Mouse (Mus musculus): ENCODE data around the gene Zbtb48. TPM values are rescaled to one million over a fixed set of nuclear protein-coding genes. Genes with fewer than 3 reads are reported as not detected.

The Zbtb48 gene
- polyA plus RNA-seq, 1 experiment from 2014 or later: 19.6 TPM

DNA sequence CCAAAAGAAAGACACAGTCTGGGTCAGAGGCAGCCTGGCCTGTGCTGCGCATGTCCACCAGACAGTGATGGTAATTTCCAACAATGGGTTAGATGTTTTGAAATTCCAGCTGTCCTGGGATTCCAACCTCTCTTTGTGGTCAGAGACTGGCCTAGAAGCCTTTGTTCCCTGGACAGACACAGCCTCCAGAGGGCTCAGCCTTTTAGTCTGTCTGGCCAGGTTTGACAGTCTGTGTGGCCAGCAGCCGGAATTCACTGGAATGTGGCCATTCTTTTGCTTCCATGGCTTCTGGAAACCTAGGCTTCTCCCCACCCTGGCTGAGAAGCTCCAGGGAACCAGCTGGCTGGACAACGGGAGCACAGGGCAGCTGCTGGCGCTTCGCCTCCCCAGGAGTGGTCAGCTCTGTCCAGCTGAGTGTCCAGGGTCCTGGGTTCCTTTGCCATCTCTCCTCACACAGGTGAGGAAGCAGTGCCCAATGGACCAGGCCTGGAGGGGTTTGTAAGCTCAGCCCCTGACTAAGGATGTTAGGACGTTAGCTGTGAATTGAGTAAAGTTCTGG, 40.8 kb upstream of the Zbtb48 start:
- H3K9me3 ChIP-seq (ENCODE audit: control insufficient read depth, low read length): no peaks in the 10 kb centered on the region
- H3K27me3 ChIP-seq (ENCODE audit: control insufficient read depth, insufficient read depth, low read length): no peaks in the 10 kb centered on the region
- H3K36me3 ChIP-seq (ENCODE audit: control insufficient read depth, insufficient read depth, low read length): no peaks in the 10 kb centered on the region
- no peak overlapping the region for H3K9ac ChIP-seq (ENCODE audit: low read depth, low read length)
- no peak for DNase-seq (ENCODE audit: low spot score)
- no peak overlapping the region for H3K4me3 ChIP-seq (ENCODE audit: low read depth, low read length)
- 73% methylated on average over 6 of the region's 6 CpGs for WGBS
- ATAC-seq (ENCODE audit: low FRiP score): no peak
- no peaks in the 10 kb centered on the region for H3K4me1 ChIP-seq (replicated peaks; ENCODE audit: control insufficient read depth, insufficient read depth, low read length)
- no peak overlapping the region for H3K4me2 ChIP-seq (replicated peaks; ENCODE audit: low read depth, low read length)
- no peak overlapping the region for H3K27ac ChIP-seq (ENCODE audit: low read depth, low read length)

DNA sequence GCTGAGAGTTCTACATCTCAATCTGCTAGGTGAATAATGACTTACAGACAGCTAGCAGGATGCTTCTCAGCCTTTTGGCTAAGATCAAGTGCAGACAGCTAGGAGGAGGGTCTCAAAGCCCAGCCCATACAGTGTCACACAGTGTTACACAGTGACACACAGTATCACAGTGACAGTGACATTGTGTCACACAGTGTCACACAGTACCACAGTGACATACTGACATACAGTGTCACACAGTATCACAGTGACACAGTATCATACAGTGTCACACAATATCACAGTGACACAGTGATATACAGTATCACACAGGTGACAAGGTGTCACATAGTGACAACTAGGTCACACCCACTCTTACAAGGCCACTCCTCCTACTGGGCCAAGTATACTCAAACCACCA, 39.8 kb upstream of the Zbtb48 start:
- no peaks in the 10 kb centered on the region for H3K4me1 ChIP-seq (replicated peaks; ENCODE audit: control insufficient read depth, insufficient read depth, low read length)
- H3K27me3 ChIP-seq (ENCODE audit: control insufficient read depth, insufficient read depth, low read length): no peaks in the 10 kb centered on the region
- H3K4me3 ChIP-seq (ENCODE audit: low read depth, low read length): no peak overlapping the region
- H3K27ac ChIP-seq (ENCODE audit: low read depth, low read length): no peak overlapping the region
- no peak for ATAC-seq (ENCODE audit: low FRiP score)
- no peak overlapping the region for H3K4me2 ChIP-seq (replicated peaks; ENCODE audit: low read depth, low read length)
- H3K9me3 ChIP-seq (ENCODE audit: control insufficient read depth, low read length): no peaks in the 10 kb centered on the region
- no peak overlapping the region for H3K9ac ChIP-seq (ENCODE audit: low read depth, low read length)
- no peaks in the 10 kb centered on the region for H3K36me3 ChIP-seq (ENCODE audit: control insufficient read depth, insufficient read depth, low read length)
- no peak for DNase-seq (ENCODE audit: low spot score)

DNA sequence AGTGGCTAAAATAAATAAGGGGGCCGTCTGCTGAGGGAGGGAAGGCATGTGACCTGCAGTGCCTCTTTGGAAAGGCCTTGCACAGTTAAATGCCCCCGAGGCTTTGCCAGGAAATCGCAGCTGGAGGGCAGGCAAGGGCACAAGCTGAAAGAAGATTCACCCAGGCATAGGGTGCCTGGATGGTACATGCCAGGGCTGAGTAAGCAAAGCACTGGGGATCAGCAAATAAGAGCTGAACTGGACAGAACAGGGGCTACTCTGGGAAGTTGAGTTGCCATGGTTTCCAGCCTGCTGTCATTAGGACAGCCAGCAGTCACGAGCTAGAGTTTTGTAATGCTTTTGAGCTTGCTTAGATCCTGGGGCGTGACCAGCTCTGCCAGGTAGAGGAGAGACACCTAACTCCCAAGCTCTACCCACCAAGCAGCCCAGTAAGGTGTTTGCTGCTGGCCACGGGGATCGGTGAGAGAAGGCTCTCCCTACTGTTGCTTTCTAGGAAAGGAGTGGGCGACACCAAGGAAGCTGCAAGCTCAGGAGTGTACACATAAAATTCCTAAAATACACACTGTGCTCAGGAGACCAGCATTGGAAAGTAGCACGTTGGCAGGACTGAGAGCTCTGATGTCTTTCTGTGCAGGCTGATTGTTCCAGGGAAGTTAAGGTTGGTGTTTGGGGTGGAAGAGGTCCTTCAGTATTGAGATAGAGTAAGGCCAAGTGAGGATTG, 35.1 kb upstream of the Zbtb48 start:
- H3K27me3 ChIP-seq (ENCODE audit: control insufficient read depth, insufficient read depth, low read length): no peaks in the 10 kb centered on the region
- 77% methylated on average over 9 of the region's 9 CpGs for WGBS

DNA sequence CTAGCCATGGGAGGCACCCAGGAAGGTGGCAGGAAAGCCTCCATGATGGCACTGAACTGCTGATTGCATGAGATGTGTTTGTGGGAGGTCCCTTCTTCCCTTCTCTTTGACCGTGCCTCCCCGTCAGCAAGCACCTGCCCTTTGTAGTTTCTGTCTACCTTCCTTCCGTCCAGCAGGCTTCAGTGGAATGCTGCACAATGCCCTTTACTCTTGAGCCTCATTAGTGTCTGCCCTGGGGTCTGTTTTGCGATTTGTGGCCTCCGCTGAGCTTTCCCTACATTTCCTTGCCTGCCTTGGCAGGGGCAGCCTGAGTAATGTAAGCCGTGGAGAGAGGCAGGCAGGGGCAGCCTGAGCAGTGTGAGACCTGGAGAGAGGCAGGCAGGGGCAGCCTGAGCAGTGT, 17.1 kb upstream of the Zbtb48 start:
- 87% methylated on average over 6 of the region's 6 CpGs for WGBS

More for the DNA sequence above, 35.1 kb upstream of the Zbtb48 start:
- DNase-seq (ENCODE audit: low spot score) (no peak), ATAC-seq (ENCODE audit: low FRiP score) (no peak)
- Histone ChIP-seq H3K9ac (ENCODE audit: low read depth, low read length) (no peak overlapping the region), H3K4me3 (ENCODE audit: low read depth, low read length) (no peak overlapping the region), H3K4me2 (replicated peaks; ENCODE audit: low read depth, low read length) (no peak overlapping the region), H3K27ac (ENCODE audit: low read depth, low read length) (no peak overlapping the region), H3K36me3 (ENCODE audit: control insufficient read depth, insufficient read depth, low read length) (peaks cover 8% of the 10 kb centered on the region; the same call in 1 of the 2 replicates), H3K4me1 (replicated peaks; ENCODE audit: control insufficient read depth, insufficient read depth, low read length) (no peaks in the 10 kb centered on the region), H3K9me3 (ENCODE audit: control insufficient read depth, low read length) (no peaks in the 10 kb centered on the region)

DNA sequence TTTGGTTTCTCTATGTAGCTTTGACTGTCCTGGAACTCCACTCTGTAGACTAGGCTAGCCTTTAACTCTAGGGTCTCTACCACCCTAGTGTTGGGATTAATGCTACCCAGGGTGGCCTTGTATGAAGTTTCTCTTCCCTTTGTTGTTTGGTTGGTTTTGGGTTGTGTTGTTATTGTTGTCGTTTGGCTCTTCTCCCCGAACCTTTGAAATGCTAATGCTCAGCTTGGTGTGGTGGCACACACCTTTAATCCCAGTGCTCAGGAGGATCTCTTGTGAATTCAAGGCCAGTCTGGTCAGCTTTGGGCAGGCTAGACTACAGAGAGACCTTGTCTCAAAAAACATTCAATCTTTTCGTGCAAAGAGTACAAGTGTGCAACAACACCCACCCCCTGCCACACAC, 15.7 kb upstream of the Zbtb48 start:
- no peaks in the 10 kb centered on the region for H3K9me3 ChIP-seq (ENCODE audit: control insufficient read depth, low read length)
- peaks cover 11% of the 10 kb centered on the region for H3K36me3 ChIP-seq (ENCODE audit: control insufficient read depth, insufficient read depth, low read length)
- no peak overlapping the region for H3K4me3 ChIP-seq (ENCODE audit: low read depth, low read length)
- no peak overlapping the region for H3K9ac ChIP-seq (ENCODE audit: low read depth, low read length)
- WGBS: 86% methylated on average over 3 of the region's 3 CpGs
- 0 out of 2 replicates have a peak, but pooled peaks cover 2% of the 10 kb centered on the region for H3K4me1 ChIP-seq (replicated peaks; ENCODE audit: control insufficient read depth, insufficient read depth, low read length)
- no peak overlapping the region for H3K27ac ChIP-seq (ENCODE audit: low read depth, low read length)
- H3K27me3 ChIP-seq (ENCODE audit: control insufficient read depth, insufficient read depth, low read length): no peaks in the 10 kb centered on the region
- ATAC-seq (ENCODE audit: low FRiP score) (no peak), DNase-seq (ENCODE audit: low spot score) (no peak)
- no peak overlapping the region for H3K4me2 ChIP-seq (replicated peaks; ENCODE audit: low read depth, low read length)

More for the DNA sequence above, 17.1 kb upstream of the Zbtb48 start:
- ATAC-seq (ENCODE audit: low FRiP score) (no peak), DNase-seq (ENCODE audit: low spot score) (no peak)
- no peak overlapping the region for H3K4me2 ChIP-seq (replicated peaks; ENCODE audit: low read depth, low read length)
- no peak overlapping the region for H3K9ac ChIP-seq (ENCODE audit: low read depth, low read length)
- no peak overlapping the region for H3K27ac ChIP-seq (ENCODE audit: low read depth, low read length)
- H3K27me3 ChIP-seq (ENCODE audit: control insufficient read depth, insufficient read depth, low read length): no peaks in the 10 kb centered on the region
- no peaks in the 10 kb centered on the region for H3K9me3 ChIP-seq (ENCODE audit: control insufficient read depth, low read length)
- 0 out of 2 replicates have a peak, but pooled peaks cover 2% of the 10 kb centered on the region for H3K4me1 ChIP-seq (replicated peaks; ENCODE audit: control insufficient read depth, insufficient read depth, low read length)
- H3K4me3 ChIP-seq (ENCODE audit: low read depth, low read length): no peak overlapping the region
- H3K36me3 ChIP-seq (ENCODE audit: control insufficient read depth, insufficient read depth, low read length): peaks cover 11% of the 10 kb centered on the region

DNA sequence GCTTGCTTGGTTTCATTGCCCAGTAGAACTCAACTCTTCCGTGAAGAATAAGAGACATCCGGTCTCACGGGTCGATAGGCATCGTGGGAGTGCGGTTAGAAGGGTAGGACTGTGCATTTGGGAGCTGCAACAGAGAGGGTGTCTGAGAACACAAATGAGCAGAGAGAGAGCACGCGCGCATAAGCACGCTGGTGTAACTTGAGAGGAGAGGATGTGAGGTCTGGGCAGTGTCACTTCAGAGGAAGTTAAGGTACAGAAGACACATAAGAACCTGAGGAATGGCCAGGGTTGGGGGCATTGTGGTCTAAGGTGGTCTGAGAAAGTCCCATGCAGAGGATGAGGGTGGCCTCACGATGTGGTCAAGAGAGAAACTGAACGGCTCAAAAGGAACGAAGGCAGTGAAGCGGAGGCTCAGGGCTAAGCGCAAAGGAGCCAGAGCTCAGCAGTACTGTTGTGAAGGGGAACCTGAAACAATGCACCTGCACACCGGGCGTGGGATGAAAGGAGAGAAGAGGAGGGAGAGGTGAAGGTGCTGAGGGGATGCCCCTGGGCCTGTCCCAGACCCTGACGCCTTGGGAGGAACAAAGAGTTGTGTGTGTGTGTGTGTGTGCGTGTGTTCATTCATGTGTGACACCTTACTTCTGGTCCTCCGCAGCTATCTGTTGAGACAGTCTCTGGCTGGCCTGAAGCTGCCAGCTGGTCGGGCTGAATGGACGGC, 14.6 kb upstream of the Zbtb48 start:
- no peaks in the 10 kb centered on the region for H3K9me3 ChIP-seq (ENCODE audit: control insufficient read depth, low read length)
- no peak overlapping the region for H3K27ac ChIP-seq (ENCODE audit: low read depth, low read length)
- no peak for DNase-seq (ENCODE audit: low spot score)
- peaks cover 2% of the 10 kb centered on the region; the same call in 1 of the 2 replicates for H3K4me1 ChIP-seq (replicated peaks; ENCODE audit: control insufficient read depth, insufficient read depth, low read length)
- H3K4me2 ChIP-seq (replicated peaks; ENCODE audit: low read depth, low read length): no peak overlapping the region
- H3K9ac ChIP-seq (ENCODE audit: low read depth, low read length): no peak overlapping the region
- H3K36me3 ChIP-seq (ENCODE audit: control insufficient read depth, insufficient read depth, low read length): peaks cover 6% of the 10 kb centered on the region
- no peak for ATAC-seq (ENCODE audit: low FRiP score)
- no peaks in the 10 kb centered on the region for H3K27me3 ChIP-seq (ENCODE audit: control insufficient read depth, insufficient read depth, low read length)
- H3K4me3 ChIP-seq (ENCODE audit: low read depth, low read length): no peak overlapping the region
- 95% methylated on average over 22 of the region's 22 CpGs for WGBS

DNA sequence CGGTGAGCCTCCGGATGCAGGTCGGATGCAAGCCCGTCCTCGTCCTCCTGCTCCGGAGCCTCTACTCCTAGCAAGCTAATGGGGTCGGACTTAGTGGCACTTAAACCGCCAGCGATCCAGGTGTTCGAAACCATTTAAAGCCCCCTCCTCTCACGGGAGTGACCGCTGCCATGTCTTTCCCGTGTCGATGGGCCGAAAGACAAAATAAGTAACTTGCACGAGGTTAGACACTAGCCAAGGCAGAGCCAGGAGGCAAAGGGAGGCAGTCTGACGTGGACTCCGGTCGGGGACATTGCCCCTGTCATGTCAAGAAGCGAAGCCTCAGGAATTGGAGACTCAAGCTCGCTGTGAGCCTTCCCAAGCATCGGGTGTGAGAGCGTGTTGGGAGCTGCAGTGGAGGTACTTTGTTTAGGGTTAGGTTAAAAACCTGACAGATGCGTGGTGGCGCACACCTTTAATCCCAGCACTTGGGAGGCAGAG, 12.4 kb upstream of the Zbtb48 start:
- DNase-seq (ENCODE audit: low spot score) (no peak), ATAC-seq (ENCODE audit: low FRiP score) (no peak; the same call in 1 of the 2 replicates)
- Histone ChIP-seq H3K4me1 (replicated peaks; ENCODE audit: control insufficient read depth, insufficient read depth, low read length) (peaks cover 2% of the 10 kb centered on the region; the same call in 1 of the 2 replicates), H3K4me2 (replicated peaks; ENCODE audit: low read depth, low read length) (peak overlapping the region; percentile 69), H3K36me3 (ENCODE audit: control insufficient read depth, insufficient read depth, low read length) (peaks cover 2% of the 10 kb centered on the region), H3K27me3 (ENCODE audit: control insufficient read depth, insufficient read depth, low read length) (no peaks in the 10 kb centered on the region), H3K27ac (ENCODE audit: low read depth, low read length) (no peak overlapping the region), H3K9ac (ENCODE audit: low read depth, low read length) (peak overlapping the region; percentile 82), H3K9me3 (ENCODE audit: control insufficient read depth, low read length) (no peaks in the 10 kb centered on the region), H3K4me3 (ENCODE audit: low read depth, low read length) (peak overlapping the region; percentile 99)
- WGBS: 5% methylated on average over 25 of the region's 25 CpGs

DNA sequence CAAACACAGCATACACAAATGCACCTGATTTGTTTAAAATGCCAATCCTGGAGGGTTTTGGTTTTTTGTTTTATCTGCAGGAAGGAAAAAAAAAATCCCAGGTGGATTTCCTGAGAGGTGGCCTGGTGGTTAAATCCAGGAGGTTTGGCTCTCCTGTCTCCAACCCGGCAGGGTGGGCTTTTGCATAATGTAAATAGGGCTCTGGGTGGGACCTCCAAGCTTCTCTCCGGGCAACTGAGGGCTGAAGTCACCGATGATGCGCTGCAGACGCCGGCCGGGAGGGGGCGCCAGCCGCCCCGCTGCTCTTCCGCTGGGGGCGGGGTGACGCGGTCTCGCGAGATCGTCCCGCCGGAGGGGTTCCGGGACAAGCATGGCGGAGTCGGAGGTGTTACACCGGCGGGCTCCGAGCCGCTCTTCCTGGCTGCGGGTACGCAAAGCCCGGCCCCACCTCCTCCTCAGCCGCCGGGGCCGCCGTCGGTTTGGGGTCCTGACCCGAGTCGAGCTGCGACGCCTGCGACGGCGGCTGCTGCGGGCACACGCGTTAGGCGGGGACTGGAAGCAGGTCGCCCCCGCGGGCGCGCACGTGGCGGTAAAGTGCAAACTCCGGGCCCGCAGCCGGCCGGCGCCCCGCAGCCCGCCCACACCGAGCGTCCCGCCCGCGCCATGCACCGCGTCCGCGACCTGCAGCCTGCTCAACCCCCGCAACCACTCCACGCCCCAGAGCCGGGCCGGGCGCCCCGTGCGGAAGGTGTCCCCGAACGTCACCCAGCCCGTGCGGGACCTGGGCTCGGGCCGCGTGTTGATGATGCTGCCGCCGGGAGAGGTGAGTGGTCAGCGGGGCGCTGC, 11.7 kb upstream of the Zbtb48 start, which contains the start of gene Nol9:
TSS of gene Nol9 (plus strand) at position 337 of the 846 bp plus-strand sequence.
- peak within 1 kb of the TSS; percentile 99 for H3K4me3 ChIP-seq (ENCODE audit: low read depth, low read length)
- no peaks in the 10 kb centered on the region; the same call in none of the 2 replicates for H3K36me3 ChIP-seq (ENCODE audit: control insufficient read depth, insufficient read depth, low read length)
- ATAC-seq (ENCODE audit: low FRiP score): peak; percentile 89
- H3K4me2 ChIP-seq (replicated peaks; ENCODE audit: low read depth, low read length): peak within 1 kb of the TSS; percentile 69
- H3K27me3 ChIP-seq (ENCODE audit: control insufficient read depth, insufficient read depth, low read length): no peaks in the 10 kb centered on the region
- peaks cover 2% of the 10 kb centered on the region; the same call in 1 of the 2 replicates for H3K4me1 ChIP-seq (replicated peaks; ENCODE audit: control insufficient read depth, insufficient read depth, low read length)
- H3K9me3 ChIP-seq (ENCODE audit: control insufficient read depth, low read length): no peaks in the 10 kb centered on the region
- peak within 1 kb of the TSS; percentile 30; the same call in 1 of the 2 replicates for H3K27ac ChIP-seq (ENCODE audit: low read depth, low read length)
- under 1% methylated on average over 47 of the region's 86 CpGs for WGBS
- peak; percentile 97 for DNase-seq (ENCODE audit: low spot score)
- H3K9ac ChIP-seq (ENCODE audit: low read depth, low read length): peak within 1 kb of the TSS; percentile 82

All from hindbrain, embryonic 11.5 days (tissue).